Mouse (Mus musculus) bone marrow macrophage, adult 2 months (primary cell): ENCODE measurements at regions not wholly inside any gene's neighbourhood (a gene's known extent, or its start where the extent isn't known, plus 50 kb on each side); places are given as distances from the start of the nearest gene placed in this dataset.

ENCODE experiments used
- H3K27ac ChIP-seq: 2 replicates; pipeline ENCODE4 v1.5.1; 2012; ENCODE audit warnings: low read depth, low read length; ENCODE audit not compliant: insufficient read depth
- H3K4me1 ChIP-seq: 2 replicates; pipeline ENCODE4 v1.6.1; 2012; ENCODE audit warnings: low read length; ENCODE audit not compliant: control insufficient read depth, insufficient read depth
- H3K4me3 ChIP-seq: 2 replicates; pipeline ENCODE4 v1.5.1; 2012; ENCODE audit warnings: mild to moderate bottlenecking, low read length, moderate library complexity; ENCODE audit not compliant: insufficient read depth
- CTCF ChIP-seq: IDR thresholded peaks from 2 replicates; pipeline ENCODE4 v1.5.1; 2012; ENCODE audit warnings: low read depth, mild to moderate bottlenecking, low read length, moderate library complexity
- POLR2A ChIP-seq: IDR thresholded peaks from 2 replicates; pipeline ENCODE4 v1.6.1; 2012; ENCODE audit warnings: mild to moderate bottlenecking, low read depth, low read length, borderline replicate concordance

GRCm38 (mm10) chr17:63676791-63677190 is 177.0 kb upstream of the Fbxl17 start:
- TF ChIP-seq CTCF (no peak), POLR2A (no peak)
- H3K4me1 ChIP-seq, result no peaks in the 10 kb centered on the region
- no peak overlapping the region for H3K27ac ChIP-seq
- H3K4me3 ChIP-seq, result no peak overlapping the region

GRCm38 (mm10) chr17:63677996-63678657 is 178.3 kb upstream of the Fbxl17 start:
- no peaks in the 10 kb centered on the region for H3K4me1 ChIP-seq

GRCm38 (mm10) chr17:63680479-63680878 is 180.7 kb upstream of the Fbxl17 start:
- Histone ChIP-seq H3K4me3 (no peak overlapping the region), H3K27ac (no peak overlapping the region), H3K4me1 (no peaks in the 10 kb centered on the region)
- no peak for TF ChIP-seq CTCF
- no peak for TF ChIP-seq POLR2A

More at GRCm38 (mm10) chr17:63677996-63678657, 178.3 kb upstream of the Fbxl17 start:
- H3K27ac ChIP-seq, result no peak overlapping the region
- H3K4me3 ChIP-seq, result no peak overlapping the region
- TF ChIP-seq POLR2A (no peak), CTCF (no peak)

GRCm38 (mm10) chr17:63683345-63683744 is 179.5 kb upstream of the Fer start:
- TF ChIP-seq CTCF, result no peak
- TF ChIP-seq POLR2A, result no peak
- H3K4me1 ChIP-seq, result no peaks in the 10 kb centered on the region
- no peak overlapping the region for H3K4me3 ChIP-seq
- H3K27ac ChIP-seq, result no peak overlapping the region

- no peak overlapping the region for H3K27ac ChIP-seq
- TF ChIP-seq CTCF (no peak), POLR2A (no peak)
- no peaks in the 10 kb centered on the region for H3K4me1 ChIP-seq
- H3K4me3 ChIP-seq, result no peak overlapping the region
Measured at GRCm38 (mm10) chr17:63684026-63684425, 178.8 kb upstream of the Fer start.

GRCm38 (mm10) chr17:63685956-63686355 is 176.9 kb upstream of the Fer start:
- H3K4me1 ChIP-seq, result no peaks in the 10 kb centered on the region
- TF ChIP-seq CTCF (no peak), POLR2A (no peak)
- no peak overlapping the region for H3K4me3 ChIP-seq
- H3K27ac ChIP-seq, result no peak overlapping the region

- no peak overlapping the region for H3K27ac ChIP-seq
- H3K4me3 ChIP-seq, result no peak overlapping the region
- H3K4me1 ChIP-seq, result no peaks in the 10 kb centered on the region
- no peak for TF ChIP-seq CTCF
- no peak for TF ChIP-seq POLR2A
Measured at GRCm38 (mm10) chr17:63686361-63686760, 176.5 kb upstream of the Fer start.

- H3K4me1 ChIP-seq, result no peaks in the 10 kb centered on the region
- TF ChIP-seq POLR2A (no peak), CTCF (no peak)
- H3K4me3 ChIP-seq, result no peak overlapping the region
- no peak overlapping the region for H3K27ac ChIP-seq
Measured at GRCm38 (mm10) chr17:63689291-63689690, 173.6 kb upstream of the Fer start.

GRCm38 (mm10) chr17:63690829-63691689 is 171.8 kb upstream of the Fer start:
- Histone ChIP-seq H3K4me1 (no peaks in the 10 kb centered on the region), H3K4me3 (no peak overlapping the region), H3K27ac (no peak overlapping the region)
- TF ChIP-seq POLR2A (no peak), CTCF (no peak)

- TF ChIP-seq POLR2A, result no peak
- TF ChIP-seq CTCF, result no peak
- no peaks in the 10 kb centered on the region for H3K4me1 ChIP-seq
- no peak overlapping the region for H3K4me3 ChIP-seq
- H3K27ac ChIP-seq, result no peak overlapping the region
Measured at GRCm38 (mm10) chr17:63691690-63691968, 171.2 kb upstream of the Fer start.
